Mouse (Mus musculus) MEL (cell line): ENCODE measurements around the gene Tnf. TPM values are rescaled to one million over a fixed set of nuclear protein-coding genes. Genes with fewer than 3 reads are reported as not detected.

Source experiments
- DNase-seq: peaks from one replicate; pipeline ENCODE4 v3.0.0; 2011; ENCODE audit warnings: low read depth, low spot score
- H3K27ac ChIP-seq: 2 replicates; pipeline ENCODE4 v1.5.1; 2012; ENCODE audit warnings: low read depth, mild to moderate bottlenecking, control low read depth, low read length, moderate library complexity; ENCODE audit not compliant: control insufficient read depth
- H3K27me3 ChIP-seq, 2 experiments: fragments of 150-350 bp in 1 of 2; sonication (generic) in 1 of 2; 2 replicates each; pipeline ENCODE4 v1.6.1; 2012; ENCODE audit warnings: low read length in 2 of 2, mild to moderate bottlenecking in 2 of 2, improper control_type of control experiment in 1 of 2, moderate library complexity in 1 of 2; ENCODE audit not compliant: insufficient read depth in 2 of 2, control insufficient read depth in 1 of 2
- H3K36me3 ChIP-seq, 2 experiments: 2 replicates each; pipeline ENCODE4 v1.6.1; 2012 to 2014; ENCODE audit warnings: low read length in 2 of 2, improper control_type of control experiment in 1 of 2, inconsistent platforms in 1 of 2, mild to moderate bottlenecking in 1 of 2; ENCODE audit not compliant: insufficient read depth in 2 of 2, control insufficient read depth in 1 of 2
- H3K4me1 ChIP-seq, 2 experiments: fragments of 150-350 bp in 1 of 2; sonication (generic) in 1 of 2; 2 replicates each; pipeline ENCODE4 v1.6.1; 2012; ENCODE audit warnings: low read length in 2 of 2, improper control_type of control experiment in 1 of 2, mild to moderate bottlenecking in 1 of 2; ENCODE audit not compliant: insufficient read depth in 2 of 2, control insufficient read depth in 1 of 2
- H3K4me3 ChIP-seq, 2 experiments: fragments of 150-350 bp in 1 of 2; sonication (generic) in 1 of 2; 2 replicates each; pipeline ENCODE4 v1.5.1; 2012; ENCODE audit warnings: low read depth in 2 of 2, low read length in 2 of 2, mild to moderate bottlenecking in 2 of 2, moderate library complexity in 2 of 2, control low read depth in 1 of 2, improper control_type of control experiment in 1 of 2; ENCODE audit not compliant: control insufficient read depth in 1 of 2, insufficient read depth in 1 of 2
- H3K79me2 ChIP-seq: 2 replicates; pipeline ENCODE4 v1.6.1; 2012; ENCODE audit warnings: mild to moderate bottlenecking, low read length, moderate library complexity; ENCODE audit not compliant: control insufficient read depth, poor library complexity, insufficient read depth
- H3K9ac ChIP-seq: 2 replicates; pipeline ENCODE4 v1.6.1; 2012; ENCODE audit warnings: low read depth, mild to moderate bottlenecking, control low read depth, low read length, moderate library complexity; ENCODE audit not compliant: control insufficient read depth, poor library complexity, severe bottlenecking
- H3K9me3 ChIP-seq: fragments of 150-350 bp; sonication (generic); replicated peaks from 2 replicates; pipeline ENCODE4 v1.6.1; 2012; ENCODE audit warnings: mild to moderate bottlenecking, low read length, improper control_type of control experiment, moderate library complexity; ENCODE audit not compliant: insufficient read depth
- BHLHE40 ChIP-seq: IDR thresholded peaks from 2 replicates; pipeline ENCODE4 v1.6.1; 2012; ENCODE audit warnings: low read depth, mild to moderate bottlenecking, inconsistent platforms, low read length, improper control_type of control experiment, borderline replicate concordance
- CTCF ChIP-seq, 3 experiments: IDR thresholded peaks in 2 of 3; conservative IDR thresholded peaks in 1 of 3; 2 replicates each; pipeline ENCODE4 v1.5.1; 2011 to 2012; ENCODE audit warnings: low read length in 3 of 3, low read depth in 2 of 3, mild to moderate bottlenecking in 2 of 3, improper control_type of control experiment in 1 of 3, inconsistent platforms in 1 of 3, mixed read lengths in 1 of 3, moderate library complexity in 1 of 3; ENCODE audit not compliant: control insufficient read depth in 1 of 3, insufficient read depth in 1 of 3, poor library complexity in 1 of 3, severe bottlenecking in 1 of 3
- ETS1 ChIP-seq: IDR thresholded peaks from 2 replicates; pipeline ENCODE4 v1.6.1; 2012; ENCODE audit warnings: low read depth, mild to moderate bottlenecking, inconsistent platforms, low read length, improper control_type of control experiment, moderate library complexity
- MAZ ChIP-seq: IDR thresholded peaks from 2 replicates; pipeline ENCODE4 v1.6.1; 2012; ENCODE audit warnings: low read depth, mild to moderate bottlenecking, inconsistent platforms, low read length, improper control_type of control experiment
- MXI1 ChIP-seq: IDR thresholded peaks from 2 replicates; pipeline ENCODE4 v1.6.1; 2011; ENCODE audit warnings: mild to moderate bottlenecking, low read depth, low read length, improper control_type of control experiment
- NRF1 ChIP-seq: IDR thresholded peaks from 2 replicates; pipeline ENCODE4 v1.6.1; 2014; ENCODE audit warnings: low read depth, mild to moderate bottlenecking, inconsistent platforms, low read length, improper control_type of control experiment, moderate library complexity; ENCODE audit not compliant: poor library complexity, insufficient read depth, severe bottlenecking
- POLR2A ChIP-seq, 2 experiments: IDR thresholded peaks; 2 replicates each; pipeline ENCODE4 v1.6.1; 2011 to 2012; ENCODE audit warnings: low read length in 2 of 2, mild to moderate bottlenecking in 2 of 2, control low read depth in 1 of 2, improper control_type of control experiment in 1 of 2, low read depth in 1 of 2, moderate library complexity in 1 of 2; ENCODE audit not compliant: control insufficient read depth in 1 of 2, insufficient read depth in 1 of 2, poor library complexity in 1 of 2
- POLR2AphosphoS2 ChIP-seq: IDR thresholded peaks from 2 replicates; pipeline ENCODE4 v1.6.1; 2011; ENCODE audit warnings: low read length, improper control_type of control experiment
- POLR2AphosphoS5 ChIP-seq: IDR thresholded peaks from 2 replicates; pipeline ENCODE4 v1.6.1; 2012; ENCODE audit warnings: low read depth, borderline replicate concordance, mild to moderate bottlenecking, inconsistent platforms, low read length, moderate library complexity, mixed read lengths
- USF2 ChIP-seq, 2 experiments: IDR thresholded peaks; 2 replicates each; pipeline ENCODE4 v1.6.1; 2011 to 2012; ENCODE audit warnings: improper control_type of control experiment in 2 of 2, low read length in 2 of 2, borderline replicate concordance in 1 of 2, inconsistent platforms in 1 of 2, low read depth in 1 of 2, mild to moderate bottlenecking in 1 of 2; ENCODE audit not compliant: insufficient read depth in 1 of 2
- ZC3H11A ChIP-seq: IDR thresholded peaks from 2 replicates; pipeline ENCODE4 v1.6.1; 2012; ENCODE audit warnings: low read depth, mild to moderate bottlenecking, inconsistent platforms, low read length, improper control_type of control experiment
- polyA plus RNA-seq, 2 experiments: library from polyadenylated mRNA; stranded (reverse) in 1 of 2; unstranded in 1 of 2; fragments of >175 nt in 1 of 2; fragments of >200 nt in 1 of 2; gene quantifications; 2 replicates each; pipeline versions ENCODE4 v1.2.1 to v1.2.4; 2012; ENCODE audit warnings: low replicate concordance in 2 of 2, low read depth in 1 of 2; ENCODE audit not compliant: insufficient read length in 2 of 2, insufficient read depth in 1 of 2, missing spikeins in 1 of 2
- total RNA-seq: library from RNA; depleted of rRNA; stranded (reverse); fragments of 300-350 nt; gene quantifications from 2 replicates; pipeline ENCODE4 v1.2.3, GENCODE M21; 2012

Tnf gene
- total and polyA plus RNA-seq, 3 experiments, result 1.2 to 2.0 TPM; not detected in 1

DNA sequence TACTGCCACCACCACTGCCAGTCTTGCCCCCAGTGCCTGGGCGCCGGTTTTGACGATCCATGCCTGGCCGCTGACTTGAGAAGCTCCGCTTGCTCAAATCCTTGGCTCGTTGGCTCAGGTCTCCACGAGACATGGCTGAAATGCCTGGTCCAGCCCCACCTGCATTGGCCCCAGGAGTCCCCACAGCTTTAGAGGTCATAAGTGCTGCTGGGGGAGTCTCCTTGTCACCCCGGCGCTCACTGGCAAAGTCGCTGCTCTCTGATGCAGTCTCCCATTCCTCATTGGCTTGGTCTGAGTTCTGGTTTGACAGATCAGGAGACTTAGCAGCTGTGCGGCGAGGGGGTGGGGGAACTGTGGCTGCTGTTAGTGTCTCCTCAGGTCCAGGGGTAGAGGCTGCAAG lies 46.4 kb downstream of the Tnf start:
- Histone ChIP-seq H3K27ac (no peak overlapping the region), H3K9ac (no peak overlapping the region), H3K4me1 (no peaks in the 10 kb centered on the region), H3K79me2 (peaks cover 33% of the 10 kb centered on the region), H3K9me3 (no peaks in the 10 kb centered on the region), H3K27me3 (no peaks in the 10 kb centered on the region), H3K36me3 (peaks cover 6 to 32% of the 10 kb centered on the region in 2 experiments), H3K4me3 (no peak overlapping the region)
- no peak for DNase-seq
- TF ChIP-seq POLR2AphosphoS2 (0 out of 2 replicates have a peak, but pooled peaks have one; percentile 3), POLR2A (IDR thresholded peaks at IDR 0.05; ENCODE audit: control insufficient read depth in 1 of 2, insufficient read depth in 1 of 2, low read depth in 1 of 2, low read length in 2 of 2, poor library complexity in 1 of 2) (no peak), ETS1 (no peak), NRF1 (no peak), POLR2AphosphoS5 (no peak), MAZ (no peak), ZC3H11A (no peak), MXI1 (no peak)

DNA sequence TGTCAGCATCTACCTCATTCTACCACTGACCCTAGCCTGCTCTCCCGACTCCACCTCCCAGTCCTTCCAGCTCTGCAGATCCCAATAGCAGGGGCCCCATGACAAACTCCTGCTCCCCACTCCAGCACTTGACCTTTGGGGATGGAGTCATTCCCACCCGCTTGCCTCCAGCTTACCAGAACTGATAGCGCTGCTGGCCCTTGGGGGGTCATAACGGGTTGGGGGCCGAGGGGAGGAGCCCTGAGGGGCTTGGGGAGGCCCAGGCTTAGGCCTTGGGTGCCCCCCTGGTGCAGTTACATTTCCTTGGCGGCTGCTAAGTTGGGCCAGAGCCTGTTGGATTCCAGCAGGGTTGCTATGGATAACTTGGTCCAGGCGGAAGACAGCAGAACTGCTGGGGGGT lies 47.2 kb downstream of the Tnf start:
- H3K27me3 ChIP-seq, result no peaks in the 10 kb centered on the region
- no peak overlapping the region for H3K4me3 ChIP-seq
- H3K27ac ChIP-seq, result no peak overlapping the region
- DNase-seq, result no peak
- H3K36me3 ChIP-seq, result peaks cover 7 to 26% of the 10 kb centered on the region in 2 experiments
- TF ChIP-seq ZC3H11A, result no peak
- TF ChIP-seq POLR2A (IDR thresholded peaks at IDR 0.05; ENCODE audit: control insufficient read depth in 1 of 2, insufficient read depth in 1 of 2, low read depth in 1 of 2, low read length in 2 of 2, poor library complexity in 1 of 2), result peak in 1 of 2 experiments; percentile 28; a peak in 1 of 4 replicates
- no peaks in the 10 kb centered on the region for H3K4me1 ChIP-seq
- peaks cover 26% of the 10 kb centered on the region for H3K79me2 ChIP-seq
- no peaks in the 10 kb centered on the region for H3K9me3 ChIP-seq
- no peak overlapping the region for H3K9ac ChIP-seq

- no peaks in the 10 kb centered on the region for H3K27me3 ChIP-seq
- peaks cover 7 to 21% of the 10 kb centered on the region in 2 experiments for H3K36me3 ChIP-seq
- no peak overlapping the region for H3K27ac ChIP-seq
- no peak overlapping the region for H3K4me3 ChIP-seq
- TF ChIP-seq CTCF (IDR thresholded peaks at IDR 0.05 in 2 of 3, conservative IDR thresholded peaks at IDR 0.05 in 1 of 3; ENCODE audit: control insufficient read depth in 1 of 3, insufficient read depth in 1 of 3, low read depth in 2 of 3, low read length in 3 of 3, poor library complexity in 1 of 3, severe bottlenecking in 1 of 3) (no peak), USF2 (IDR thresholded peaks at IDR 0.05; ENCODE audit: borderline replicate concordance in 1 of 2, insufficient read depth in 1 of 2, low read depth in 1 of 2, low read length in 2 of 2) (no peak), BHLHE40 (no peak)
- no peaks in the 10 kb centered on the region for H3K4me1 ChIP-seq
- H3K79me2 ChIP-seq, result peaks cover 23% of the 10 kb centered on the region
- H3K9ac ChIP-seq, result no peak overlapping the region
- no peak for DNase-seq
- H3K9me3 ChIP-seq, result no peaks in the 10 kb centered on the region
Measured at GRCm38 (mm10) chr17:35153931-35154330, 47.9 kb downstream of the Tnf start.
